Mouse (Mus musculus) liver, embryonic 13.5 days (tissue): ENCODE measurements around the gene Cacna1c. TPM values are rescaled to one million over a fixed set of nuclear protein-coding genes. Genes with fewer than 3 reads are reported as not detected.

ENCODE experiments used
- ATAC-seq: fragments of 200-750 bp; cut with Nextera tagmentation; 2 replicates; pipeline ENCODE4 v1.8.0; 2017; ENCODE audit warnings: low read depth, mild to moderate bottlenecking, moderate number of reproducible peaks, moderate library complexity
- DNase-seq: peaks from one replicate; pipeline ENCODE4 v3.0.0; 2022
- H3K27ac ChIP-seq: fragments of 300-500 bp; sonication (generic); 2 replicates; pipeline ENCODE4 v1.5.1; 2015; ENCODE audit warnings: moderate library complexity, mild to moderate bottlenecking, inconsistent platforms
- H3K27me3 ChIP-seq: fragments of 300-500 bp; sonication (generic); 2 replicates; pipeline ENCODE4 v1.6.1; 2015; ENCODE audit warnings: mild to moderate bottlenecking, inconsistent platforms
- H3K36me3 ChIP-seq: fragments of 300-500 bp; sonication (generic); 2 replicates; pipeline ENCODE4 v1.6.1; 2015; ENCODE audit warnings: mild to moderate bottlenecking, inconsistent platforms
- H3K4me1 ChIP-seq: fragments of 300-500 bp; sonication (generic); replicated peaks from 2 replicates; pipeline ENCODE4 v1.6.1; 2015; ENCODE audit warnings: inconsistent platforms
- H3K4me2 ChIP-seq: fragments of 300-500 bp; sonication (generic); 2 replicates; pipeline ENCODE4 v1.6.1; 2015; ENCODE audit warnings: inconsistent platforms, mild to moderate bottlenecking, moderate library complexity
- H3K4me3 ChIP-seq: fragments of 300-500 bp; sonication (generic); replicated peaks from 2 replicates; pipeline ENCODE4 v1.5.1; 2015; ENCODE audit warnings: mild to moderate bottlenecking, inconsistent platforms
- H3K9ac ChIP-seq: fragments of 300-500 bp; sonication (generic); 2 replicates; pipeline ENCODE4 v1.6.1; 2015; ENCODE audit warnings: mild to moderate bottlenecking, inconsistent platforms
- H3K9me3 ChIP-seq: fragments of 300-500 bp; sonication (generic); replicated peaks from 2 replicates; pipeline ENCODE4 v1.6.1; 2016; ENCODE audit warnings: inconsistent platforms
- WGBS: fragments of 180-500 bp; shearing (Covaris S2); methylation state at CpG from one replicate; pipeline ENCODE4 v1.1.7; 2015; ENCODE audit not compliant: insufficient replicate concordance; 5-methylcytosine and 5-hydroxymethylcytosine counted together
- polyA plus RNA-seq: library from polyadenylated mRNA; unstranded; fragments of >200 nt; fragmentation: Nextera tagmentation; extraction: Ambion mirVana; gene quantifications from 2 replicates; pipeline ENCODE4 v1.2.1, GENCODE M21; 2015

The Cacna1c gene
- polyA plus RNA-seq, 1 experiment from 2014 or later: 0.25 TPM

GRCm38 (mm10) chr6:119051721-119052120 lies 144.5 kb downstream of the Cacna1c start:
- no peak overlapping the region for H3K9ac ChIP-seq
- WGBS: 52% methylated on average over 2 of the region's 2 CpGs
- no peaks in the 10 kb centered on the region for H3K27me3 ChIP-seq
- DNase-seq: no peak
- H3K9me3 ChIP-seq: no peaks in the 10 kb centered on the region
- no peak overlapping the region for H3K27ac ChIP-seq
- no peaks in the 10 kb centered on the region for H3K4me1 ChIP-seq
- no peak overlapping the region for H3K4me3 ChIP-seq
- no peak overlapping the region for H3K4me2 ChIP-seq
- no peak for ATAC-seq
- no peaks in the 10 kb centered on the region for H3K36me3 ChIP-seq

GRCm38 (mm10) chr6:119047340-119047739 lies 148.9 kb downstream of the Cacna1c start:
- Histone ChIP-seq H3K4me1 (no peaks in the 10 kb centered on the region), H3K9me3 (no peaks in the 10 kb centered on the region), H3K9ac (no peak overlapping the region), H3K36me3 (no peaks in the 10 kb centered on the region), H3K27me3 (no peaks in the 10 kb centered on the region), H3K4me3 (no peak overlapping the region), H3K27ac (no peak overlapping the region), H3K4me2 (no peak overlapping the region)
- WGBS: 56% methylated on average over 8 of the region's 8 CpGs
- ATAC-seq (no peak), DNase-seq (no peak)

GRCm38 (mm10) chr6:119045498-119045897 lies 150.7 kb downstream of the Cacna1c start:
- Histone ChIP-seq H3K27me3 (0 out of 2 replicates have a peak, but pooled peaks cover 3% of the 10 kb centered on the region), H3K27ac (no peak overlapping the region), H3K9ac (no peak overlapping the region), H3K9me3 (no peaks in the 10 kb centered on the region), H3K4me3 (no peak overlapping the region), H3K4me2 (no peak overlapping the region), H3K4me1 (no peaks in the 10 kb centered on the region), H3K36me3 (no peaks in the 10 kb centered on the region)
- ATAC-seq (no peak), DNase-seq (no peak)
- WGBS: 60% methylated on average over 7 of the region's 7 CpGs

GRCm38 (mm10) chr6:119044148-119044547 lies 152.1 kb downstream of the Cacna1c start:
- H3K4me3 ChIP-seq: no peak overlapping the region
- no peaks in the 10 kb centered on the region for H3K36me3 ChIP-seq
- H3K9me3 ChIP-seq: no peaks in the 10 kb centered on the region
- H3K27me3 ChIP-seq: 0 out of 2 replicates have a peak, but pooled peaks cover 9% of the 10 kb centered on the region
- no peak for ATAC-seq
- no peak overlapping the region for H3K4me2 ChIP-seq
- DNase-seq: no peak
- H3K4me1 ChIP-seq: no peaks in the 10 kb centered on the region
- WGBS: 75% methylated on average over 7 of the region's 7 CpGs
- no peak overlapping the region for H3K9ac ChIP-seq
- no peak overlapping the region for H3K27ac ChIP-seq

- Histone ChIP-seq H3K4me3 (no peak overlapping the region), H3K9me3 (no peaks in the 10 kb centered on the region), H3K9ac (no peak overlapping the region), H3K36me3 (no peaks in the 10 kb centered on the region), H3K27me3 (0 out of 2 replicates have a peak, but pooled peaks cover 9% of the 10 kb centered on the region), H3K27ac (no peak overlapping the region), H3K4me2 (no peak overlapping the region), H3K4me1 (no peaks in the 10 kb centered on the region)
- DNase-seq: no peak
- WGBS: 49% methylated on average over 3 of the region's 3 CpGs
- ATAC-seq: no peak
Measured at GRCm38 (mm10) chr6:119042803-119043202, 153.4 kb downstream of the Cacna1c start.

GRCm38 (mm10) chr6:119040961-119041360 lies 155.3 kb downstream of the Cacna1c start:
- no peak overlapping the region for H3K27ac ChIP-seq
- no peak overlapping the region for H3K4me2 ChIP-seq
- H3K4me1 ChIP-seq: no peaks in the 10 kb centered on the region
- H3K4me3 ChIP-seq: no peak overlapping the region
- H3K9me3 ChIP-seq: no peaks in the 10 kb centered on the region
- 68% methylated on average over 7 of the region's 7 CpGs for WGBS
- no peak for ATAC-seq
- no peaks in the 10 kb centered on the region for H3K36me3 ChIP-seq
- H3K9ac ChIP-seq: no peak overlapping the region
- H3K27me3 ChIP-seq: 0 out of 2 replicates have a peak, but pooled peaks cover 11% of the 10 kb centered on the region
- no peak for DNase-seq

GRCm38 (mm10) chr6:119039815-119040214 lies 156.4 kb downstream of the Cacna1c start:
- Histone ChIP-seq H3K27me3 (0 out of 2 replicates have a peak, but pooled peaks cover 11% of the 10 kb centered on the region), H3K36me3 (no peaks in the 10 kb centered on the region), H3K4me2 (no peak overlapping the region), H3K9me3 (no peaks in the 10 kb centered on the region), H3K4me3 (no peak overlapping the region), H3K9ac (no peak overlapping the region), H3K4me1 (no peaks in the 10 kb centered on the region), H3K27ac (no peak overlapping the region)
- no peak for DNase-seq
- ATAC-seq: no peak
- 62% methylated on average over 7 of the region's 7 CpGs for WGBS

- no peak overlapping the region for H3K4me2 ChIP-seq
- 63% methylated on average over 5 of the region's 5 CpGs for WGBS
- H3K4me1 ChIP-seq: no peaks in the 10 kb centered on the region
- no peak overlapping the region for H3K9ac ChIP-seq
- no peak overlapping the region for H3K27ac ChIP-seq
- H3K9me3 ChIP-seq: no peaks in the 10 kb centered on the region
- no peaks in the 10 kb centered on the region for H3K36me3 ChIP-seq
- no peak overlapping the region for H3K4me3 ChIP-seq
- H3K27me3 ChIP-seq: 0 out of 2 replicates have a peak, but pooled peaks cover 11% of the 10 kb centered on the region
- DNase-seq (no peak), ATAC-seq (no peak)
Measured at GRCm38 (mm10) chr6:119039293-119039692, 156.9 kb downstream of the Cacna1c start.

GRCm38 (mm10) chr6:119037815-119038214 lies 158.4 kb downstream of the Cacna1c start:
- DNase-seq: no peak
- no peaks in the 10 kb centered on the region for H3K9me3 ChIP-seq
- H3K27ac ChIP-seq: no peak overlapping the region
- H3K36me3 ChIP-seq: no peaks in the 10 kb centered on the region
- WGBS: 62% methylated on average over 6 of the region's 6 CpGs
- H3K4me1 ChIP-seq: no peaks in the 10 kb centered on the region
- H3K4me3 ChIP-seq: no peak overlapping the region
- no peak overlapping the region for H3K9ac ChIP-seq
- 0 out of 2 replicates have a peak, but pooled peaks cover 11% of the 10 kb centered on the region for H3K27me3 ChIP-seq
- ATAC-seq: no peak
- no peak overlapping the region for H3K4me2 ChIP-seq

- 0 out of 2 replicates have a peak, but pooled peaks cover 11% of the 10 kb centered on the region for H3K27me3 ChIP-seq
- H3K4me2 ChIP-seq: no peak overlapping the region
- ATAC-seq (no peak), DNase-seq (no peak)
- H3K4me1 ChIP-seq: no peaks in the 10 kb centered on the region
- H3K27ac ChIP-seq: no peak overlapping the region
- H3K36me3 ChIP-seq: no peaks in the 10 kb centered on the region
- no peak overlapping the region for H3K4me3 ChIP-seq
- no peaks in the 10 kb centered on the region for H3K9me3 ChIP-seq
- WGBS: 62% methylated on average over 2 of the region's 2 CpGs
- no peak overlapping the region for H3K9ac ChIP-seq
Measured at GRCm38 (mm10) chr6:119037047-119037446, 159.2 kb downstream of the Cacna1c start.

GRCm38 (mm10) chr6:119035361-119035760 lies 160.9 kb downstream of the Cacna1c start:
- Histone ChIP-seq H3K27me3 (0 out of 2 replicates have a peak, but pooled peaks cover 6% of the 10 kb centered on the region), H3K4me2 (no peak overlapping the region), H3K9ac (no peak overlapping the region), H3K4me1 (no peaks in the 10 kb centered on the region), H3K36me3 (no peaks in the 10 kb centered on the region), H3K4me3 (no peak overlapping the region), H3K27ac (no peak overlapping the region), H3K9me3 (no peaks in the 10 kb centered on the region)
- 65% methylated on average over 6 of the region's 6 CpGs for WGBS
- DNase-seq (no peak), ATAC-seq (no peak)

- H3K9me3 ChIP-seq: no peaks in the 10 kb centered on the region
- ATAC-seq: no peak
Measured at GRCm38 (mm10) chr6:119034947-119035346, 161.3 kb downstream of the Cacna1c start.

More at GRCm38 (mm10) chr6:119034947-119035346, 161.3 kb downstream of the Cacna1c start:
- no peaks in the 10 kb centered on the region for H3K36me3 ChIP-seq
- H3K4me2 ChIP-seq: no peak overlapping the region
- H3K4me1 ChIP-seq: no peaks in the 10 kb centered on the region
- DNase-seq: no peak
- no peak overlapping the region for H3K9ac ChIP-seq
- H3K4me3 ChIP-seq: no peak overlapping the region
- 70% methylated on average over 2 of the region's 2 CpGs for WGBS
- H3K27ac ChIP-seq: no peak overlapping the region
- 0 out of 2 replicates have a peak, but pooled peaks cover 2% of the 10 kb centered on the region for H3K27me3 ChIP-seq
